Mouse (Mus musculus) bone marrow macrophage, adult 2 months (primary cell): Measurements from ENCODE around the gene Rab11a. TPM values are rescaled to one million over a fixed set of nuclear protein-coding genes. Genes with fewer than 3 reads are reported as not detected.

Experiments used
- H3K27ac ChIP-seq: 2 replicates; pipeline ENCODE4 v1.5.1; 2012; ENCODE audit warnings: low read depth, low read length; ENCODE audit not compliant: insufficient read depth
- H3K4me1 ChIP-seq: 2 replicates; pipeline ENCODE4 v1.6.1; 2012; ENCODE audit warnings: low read length; ENCODE audit not compliant: control insufficient read depth, insufficient read depth
- H3K4me3 ChIP-seq: 2 replicates; pipeline ENCODE4 v1.5.1; 2012; ENCODE audit warnings: mild to moderate bottlenecking, low read length, moderate library complexity; ENCODE audit not compliant: insufficient read depth
- CTCF ChIP-seq: IDR thresholded peaks from 2 replicates; pipeline ENCODE4 v1.5.1; 2012; ENCODE audit warnings: low read depth, mild to moderate bottlenecking, low read length, moderate library complexity
- POLR2A ChIP-seq: IDR thresholded peaks from 2 replicates; pipeline ENCODE4 v1.6.1; 2012; ENCODE audit warnings: mild to moderate bottlenecking, low read depth, low read length, borderline replicate concordance
- polyA plus RNA-seq: library from polyadenylated mRNA; stranded (reverse); fragments of >200 nt; gene quantifications from 2 replicates; pipeline ENCODE4 v1.2.4, GENCODE M21; 2012; ENCODE audit not compliant: missing spikeins, insufficient read depth, insufficient read length

Gene Rab11a
- polyA plus RNA-seq, 1 experiment, result 349 TPM

GRCm38 (mm10) chr9:64774411-64774811 is 36.9 kb upstream of the Rab11a start:
- peaks cover 31% of the 10 kb centered on the region for H3K4me1 ChIP-seq
- no peak overlapping the region for H3K4me3 ChIP-seq
- H3K27ac ChIP-seq, result peak overlapping the region; percentile 70

GRCm38 (mm10) chr9:64773936-64774335 is 36.4 kb upstream of the Rab11a start:
- peaks cover 31% of the 10 kb centered on the region for H3K4me1 ChIP-seq
- no peak for TF ChIP-seq POLR2A
- TF ChIP-seq CTCF, result peak; percentile 8; the same call in 1 of the 2 replicates
- H3K27ac ChIP-seq, result peak overlapping the region; percentile 70
- no peak overlapping the region for H3K4me3 ChIP-seq

More at GRCm38 (mm10) chr9:64774411-64774811, 36.9 kb upstream of the Rab11a start:
- TF ChIP-seq CTCF, result no peak
- TF ChIP-seq POLR2A, result no peak

GRCm38 (mm10) chr9:64773254-64773653 is 35.7 kb upstream of the Rab11a start:
- H3K27ac ChIP-seq, result no peak overlapping the region
- TF ChIP-seq POLR2A (no peak), CTCF (no peak)
- H3K4me1 ChIP-seq, result peaks cover 31% of the 10 kb centered on the region

GRCm38 (mm10) chr9:64771236-64771635 is 33.7 kb upstream of the Rab11a start:
- TF ChIP-seq CTCF (no peak), POLR2A (no peak)
- peaks cover 31% of the 10 kb centered on the region for H3K4me1 ChIP-seq
- no peak overlapping the region for H3K4me3 ChIP-seq
- H3K27ac ChIP-seq, result peak overlapping the region; percentile 58

More at GRCm38 (mm10) chr9:64773254-64773653, 35.7 kb upstream of the Rab11a start:
- no peak overlapping the region for H3K4me3 ChIP-seq

GRCm38 (mm10) chr9:64770411-64770849 is 32.9 kb upstream of the Rab11a start:
- no peak for TF ChIP-seq POLR2A
- TF ChIP-seq CTCF, result no peak
- no peak overlapping the region for H3K27ac ChIP-seq
- H3K4me3 ChIP-seq, result no peak overlapping the region
- H3K4me1 ChIP-seq, result peaks cover 27% of the 10 kb centered on the region

GRCm38 (mm10) chr9:64769911-64770310 is 32.4 kb upstream of the Rab11a start:
- Histone ChIP-seq H3K27ac (no peak overlapping the region), H3K4me1 (peaks cover 22% of the 10 kb centered on the region), H3K4me3 (no peak overlapping the region)
- TF ChIP-seq POLR2A (no peak), CTCF (no peak)

GRCm38 (mm10) chr9:64769066-64769695 is 31.6 kb upstream of the Rab11a start:
- H3K27ac ChIP-seq, result no peak overlapping the region
- TF ChIP-seq CTCF (0 out of 2 replicates have a peak, but pooled peaks have one; percentile 6), POLR2A (no peak)
- H3K4me3 ChIP-seq, result no peak overlapping the region
- H3K4me1 ChIP-seq, result peaks cover 16% of the 10 kb centered on the region

GRCm38 (mm10) chr9:64767796-64768195 is 30.2 kb upstream of the Rab11a start:
- Histone ChIP-seq H3K4me1 (peaks cover 13% of the 10 kb centered on the region), H3K4me3 (no peak overlapping the region), H3K27ac (no peak overlapping the region)
- TF ChIP-seq POLR2A (no peak), CTCF (no peak)

GRCm38 (mm10) chr9:64766136-64766535 is 28.6 kb upstream of the Rab11a start:
- Histone ChIP-seq H3K27ac (no peak overlapping the region), H3K4me3 (no peak overlapping the region), H3K4me1 (peaks cover 7% of the 10 kb centered on the region)
- no peak for TF ChIP-seq CTCF
- TF ChIP-seq POLR2A, result no peak

GRCm38 (mm10) chr9:64764824-64765223 is 27.3 kb upstream of the Rab11a start:
- no peaks in the 10 kb centered on the region; the same call in 1 of the 2 replicates for H3K4me1 ChIP-seq
- H3K4me3 ChIP-seq, result no peak overlapping the region
- TF ChIP-seq POLR2A (no peak), CTCF (no peak)

More at GRCm38 (mm10) chr9:64764824-64765223, 27.3 kb upstream of the Rab11a start:
- H3K27ac ChIP-seq, result no peak overlapping the region
